Mouse (Mus musculus): ENCODE data around the gene Fign. TPM values are rescaled to one million over a fixed set of nuclear protein-coding genes. Genes with fewer than 3 reads are reported as not detected.

The Fign gene
- polyA plus RNA-seq, 1 experiment: not detected

DNA sequence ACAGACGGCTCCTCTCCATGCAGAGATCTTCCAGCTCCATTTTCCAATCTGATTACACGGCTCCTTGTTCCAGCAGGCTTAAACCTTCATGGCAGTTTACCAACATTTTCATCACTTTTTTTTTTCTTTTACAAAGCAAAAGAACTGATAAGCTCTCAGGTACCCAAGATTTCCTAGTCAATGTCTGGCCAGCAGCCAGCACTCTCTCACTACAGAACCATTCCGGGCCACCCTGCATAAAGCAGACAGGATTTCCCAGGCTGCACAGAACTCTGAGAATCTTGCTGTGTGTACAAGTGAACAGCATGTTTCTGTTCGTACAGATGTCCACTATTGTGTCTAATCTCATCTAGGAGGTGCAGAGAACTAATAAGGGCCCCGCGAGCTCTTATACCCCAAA lies 22.0 kb downstream of the Fign start:
- TF ChIP-seq GATA1 (IDR thresholded peaks at IDR 0.05; ENCODE audit: low read length): no peak

- TF ChIP-seq GATA1 (IDR thresholded peaks at IDR 0.05; ENCODE audit: low read length): no peak
Measured at GRCm38 (mm10) chr2:64074602-64075389, 23.0 kb downstream of the Fign start.

GRCm38 (mm10) chr2:64072158-64072557 lies 25.7 kb downstream of the Fign start:
- TF ChIP-seq GATA1 (IDR thresholded peaks at IDR 0.05; ENCODE audit: low read length): no peak

DNA sequence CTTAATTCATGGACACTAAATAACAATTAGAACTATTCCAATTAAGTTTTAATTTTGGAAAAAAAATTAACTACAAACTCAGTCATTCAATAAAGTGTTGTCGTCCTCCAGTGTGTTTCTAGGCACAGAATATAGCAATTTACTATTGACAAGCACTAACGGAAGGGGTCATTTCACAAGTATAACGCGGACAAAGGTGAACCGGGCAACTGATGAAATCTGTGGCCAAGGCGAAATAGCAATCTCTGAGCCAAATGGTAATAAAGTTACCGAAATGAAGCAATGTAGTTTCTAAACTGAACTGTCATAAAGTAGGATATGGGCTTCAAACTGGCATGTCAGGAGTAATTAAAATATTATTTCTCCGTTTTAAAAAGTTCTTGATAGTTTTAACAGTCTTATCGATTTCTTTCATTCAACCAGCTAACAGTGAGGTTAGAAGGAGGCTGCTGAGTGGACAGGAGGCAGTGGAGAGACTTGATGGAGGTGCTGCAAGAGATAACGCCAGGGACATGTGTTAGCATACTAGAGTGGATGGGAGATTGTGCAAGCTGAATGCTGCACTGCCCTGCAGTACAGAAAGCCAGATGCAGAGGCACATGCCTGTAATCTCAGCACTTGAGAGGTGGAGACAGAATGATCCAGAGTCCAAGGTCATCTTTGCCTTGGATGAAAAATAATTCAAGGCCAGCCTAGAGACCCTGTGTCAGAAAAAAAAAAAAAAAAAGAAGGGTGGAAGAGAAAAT lies 27.7 kb downstream of the Fign start:
- TF ChIP-seq GATA1 (IDR thresholded peaks at IDR 0.05; ENCODE audit: low read length): no peak

DNA sequence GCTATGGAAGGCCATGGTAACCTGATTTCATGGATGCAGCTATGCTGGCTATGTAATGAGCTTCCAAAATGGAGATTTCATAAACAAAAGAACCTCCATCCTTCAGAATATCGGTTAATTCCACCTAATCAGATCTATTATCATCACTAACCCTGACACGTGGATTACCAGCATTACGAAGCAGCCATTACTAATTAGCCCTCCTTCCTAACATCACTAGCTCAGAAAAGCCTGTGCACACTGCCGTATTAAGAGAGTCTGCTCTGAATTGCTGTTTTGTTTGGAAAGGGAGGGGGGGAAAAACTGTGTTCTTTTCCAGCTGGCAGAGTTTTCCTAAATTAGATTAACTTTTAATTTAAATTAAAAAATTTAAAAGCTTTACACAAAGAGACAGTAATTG lies 32.3 kb downstream of the Fign start:
- TF ChIP-seq GATA1 (IDR thresholded peaks at IDR 0.05; ENCODE audit: low read length): no peak

DNA sequence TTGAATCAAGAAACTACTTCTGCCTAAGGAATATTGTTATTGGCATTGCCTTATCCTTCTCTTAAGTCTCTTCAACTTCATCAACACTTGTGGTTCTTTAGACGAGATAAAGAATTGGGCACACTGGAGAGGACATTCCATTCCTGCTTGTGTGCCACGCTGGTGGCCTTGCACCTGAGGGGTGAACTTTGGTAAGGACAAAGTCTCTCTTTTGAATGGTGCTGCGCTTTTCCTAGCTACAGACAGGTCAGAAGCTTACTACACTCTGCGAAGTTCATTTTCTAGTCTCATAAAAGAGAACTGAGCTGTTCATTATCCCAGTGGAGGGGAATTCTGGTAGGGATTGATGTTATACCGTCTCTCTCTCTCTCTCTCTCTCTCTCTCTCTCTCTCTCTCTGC lies 38.4 kb downstream of the Fign start:
- TF ChIP-seq GATA1 (IDR thresholded peaks at IDR 0.05; ENCODE audit: low read length): no peak

DNA sequence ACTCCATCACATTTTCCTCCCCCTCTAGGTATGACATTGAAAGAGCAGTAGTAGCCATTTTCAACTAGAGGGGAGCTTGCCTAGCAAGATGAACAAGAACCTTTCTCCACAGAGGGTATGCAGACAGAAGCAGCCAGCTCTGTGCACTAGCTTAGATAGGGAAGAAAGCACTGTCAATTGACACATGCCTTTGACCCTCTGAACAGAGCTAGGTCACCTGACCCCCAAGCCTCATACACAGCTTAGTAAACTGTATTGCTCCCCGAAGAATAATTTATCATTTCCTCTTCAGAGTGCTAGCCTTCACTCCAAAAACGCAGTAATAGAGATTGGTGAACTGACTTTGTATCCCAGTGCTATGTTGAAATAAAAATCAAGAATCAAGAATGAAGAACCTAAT lies 49.7 kb downstream of the Fign start:
- no peak for TF ChIP-seq GATA1 (IDR thresholded peaks at IDR 0.05; ENCODE audit: low read length)

DNA sequence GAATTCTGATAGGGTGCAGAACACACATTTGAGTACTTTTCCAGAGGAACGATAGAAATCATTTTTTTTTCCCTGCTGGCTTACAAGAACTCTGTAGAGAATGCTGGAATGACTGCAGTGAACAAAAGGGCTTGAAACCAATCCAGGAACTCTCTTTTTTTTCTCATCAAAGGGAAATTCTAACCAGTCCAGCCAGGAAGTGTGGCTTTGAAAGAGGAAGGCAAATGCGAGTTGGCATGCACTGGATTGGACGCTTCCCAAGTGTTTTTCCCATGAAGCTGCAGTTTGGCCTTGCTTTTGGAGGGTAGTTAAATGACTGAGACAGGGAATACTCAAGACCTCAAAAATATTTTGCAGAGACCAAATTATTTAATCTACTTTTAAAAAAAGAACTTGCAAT lies 54.7 kb downstream of the Fign start:
- no peak for TF ChIP-seq GATA1 (IDR thresholded peaks at IDR 0.05; ENCODE audit: low read length)

GRCm38 (mm10) chr2:64035393-64035792 lies 62.4 kb downstream of the Fign start:
- TF ChIP-seq GATA1 (IDR thresholded peaks at IDR 0.05; ENCODE audit: low read length): no peak

DNA sequence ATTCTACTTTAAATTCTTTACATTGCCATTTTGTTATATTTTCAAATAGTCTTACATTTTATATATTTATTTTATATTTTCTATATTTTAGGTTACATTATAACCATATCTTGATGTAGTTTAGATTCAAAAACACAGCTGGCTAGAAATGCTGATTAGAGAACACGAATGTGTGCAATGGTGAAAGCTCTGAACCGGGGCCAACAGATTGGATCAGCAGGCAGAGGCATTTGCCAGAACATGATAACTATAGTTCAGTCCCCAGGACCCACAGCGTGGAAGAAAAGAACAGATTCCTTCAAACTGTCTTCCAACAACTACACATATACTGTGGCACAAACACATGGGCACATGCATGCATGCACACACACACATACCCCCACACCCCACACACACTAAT lies 64.0 kb downstream of the Fign start:
- TF ChIP-seq GATA1 (IDR thresholded peaks at IDR 0.05; ENCODE audit: low read length): no peak

DNA sequence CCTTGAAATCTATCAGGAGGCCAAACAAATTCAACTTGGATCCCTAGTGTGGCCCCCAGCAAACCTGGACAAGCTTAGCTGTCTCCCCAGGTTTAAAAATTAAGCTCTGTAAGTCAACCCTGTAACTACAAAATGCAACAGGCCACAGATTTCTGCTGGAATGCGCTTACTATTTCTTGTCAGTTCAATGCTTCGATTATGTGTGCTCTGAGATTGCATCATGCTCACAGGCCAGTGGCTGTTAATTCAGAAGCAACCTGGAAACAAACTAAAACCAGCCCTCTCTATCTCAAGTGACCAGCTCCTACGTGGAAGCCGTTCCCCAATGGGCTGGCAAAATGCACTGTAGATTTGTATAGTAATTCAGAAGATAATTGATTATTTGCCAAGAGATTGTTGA lies 71.9 kb downstream of the Fign start:
- TF ChIP-seq GATA1 (IDR thresholded peaks at IDR 0.05; ENCODE audit: low read length): no peak

DNA sequence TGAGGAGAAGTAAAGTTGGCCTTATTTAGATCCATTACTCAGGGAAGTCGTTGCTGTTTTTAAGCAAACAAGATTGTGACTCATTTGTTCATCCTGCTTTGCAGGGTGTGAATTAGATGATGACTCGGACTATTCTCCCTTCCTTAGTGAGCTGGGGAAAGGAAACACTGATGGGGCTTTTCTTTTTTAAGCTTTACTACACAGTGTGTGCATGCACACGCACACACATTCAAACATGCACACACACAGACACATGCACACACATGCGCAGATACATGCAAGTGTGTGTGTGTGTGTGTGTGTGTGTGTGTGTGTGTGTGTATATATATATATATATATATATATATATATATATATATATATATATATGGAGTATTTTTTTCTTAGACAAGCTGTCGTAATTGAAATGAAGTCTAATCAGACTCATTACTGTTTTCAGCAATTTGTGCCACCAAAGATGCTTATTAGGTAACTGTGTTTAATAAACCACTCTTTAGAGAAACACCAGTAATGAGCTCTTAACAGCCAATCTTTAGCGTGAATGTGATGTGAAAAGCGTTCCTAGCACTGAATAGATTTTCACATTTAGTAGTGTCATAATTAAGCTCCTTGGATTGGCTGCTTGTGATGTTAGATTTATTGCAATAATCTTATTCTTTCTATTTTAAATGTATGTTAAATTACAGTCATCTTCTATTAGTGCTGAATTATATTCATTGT lies 103.4 kb downstream of the Fign start:
- no peak for TF ChIP-seq GATA1 (IDR thresholded peaks at IDR 0.05; ENCODE audit: low read length)

DNA sequence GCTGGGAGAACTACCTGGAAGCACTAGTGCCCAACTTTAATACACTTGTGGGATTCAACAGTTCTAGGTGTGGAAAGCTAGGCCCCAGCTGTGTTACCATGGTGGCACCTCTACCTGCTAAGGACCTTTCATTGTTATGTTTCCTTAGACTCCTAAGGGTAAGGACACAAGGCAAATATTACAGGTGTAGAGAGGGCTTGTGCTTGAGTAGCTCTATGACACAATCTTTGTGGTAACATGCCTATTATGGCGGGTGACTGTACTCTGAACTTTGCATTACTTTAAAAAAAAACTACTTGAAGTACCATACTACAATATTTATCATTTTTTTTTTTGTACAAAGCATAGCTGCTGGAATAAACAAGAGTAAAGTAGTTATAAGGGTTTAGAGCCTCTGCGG lies 112.4 kb downstream of the Fign start:
- TF ChIP-seq GATA1 (IDR thresholded peaks at IDR 0.05; ENCODE audit: low read length): no peak

- TF ChIP-seq GATA1 (IDR thresholded peaks at IDR 0.05; ENCODE audit: low read length): no peak
Measured at GRCm38 (mm10) chr2:63982351-63982751, 115.5 kb downstream of the Fign start.

DNA sequence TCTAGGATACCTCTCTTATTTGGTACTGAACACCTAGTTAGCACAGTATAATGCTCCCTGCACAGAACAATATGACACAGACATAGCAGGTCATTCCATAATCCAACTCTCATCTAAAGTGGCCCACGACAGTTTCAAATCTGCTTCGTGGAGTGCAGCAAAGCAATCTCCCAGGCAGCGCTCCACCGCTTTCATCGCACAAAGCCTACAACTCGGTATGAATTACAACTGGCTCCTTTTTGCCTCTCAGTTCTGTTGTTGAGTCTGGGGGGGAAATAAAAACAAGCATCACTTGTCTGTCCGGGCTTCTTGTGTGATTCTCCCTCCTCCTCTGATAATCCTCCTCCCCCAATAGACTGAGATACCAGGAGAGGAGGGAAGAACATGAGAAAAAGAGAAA lies 116.4 kb downstream of the Fign start:
- TF ChIP-seq GATA1 (IDR thresholded peaks at IDR 0.05; ENCODE audit: low read length): no peak

DNA sequence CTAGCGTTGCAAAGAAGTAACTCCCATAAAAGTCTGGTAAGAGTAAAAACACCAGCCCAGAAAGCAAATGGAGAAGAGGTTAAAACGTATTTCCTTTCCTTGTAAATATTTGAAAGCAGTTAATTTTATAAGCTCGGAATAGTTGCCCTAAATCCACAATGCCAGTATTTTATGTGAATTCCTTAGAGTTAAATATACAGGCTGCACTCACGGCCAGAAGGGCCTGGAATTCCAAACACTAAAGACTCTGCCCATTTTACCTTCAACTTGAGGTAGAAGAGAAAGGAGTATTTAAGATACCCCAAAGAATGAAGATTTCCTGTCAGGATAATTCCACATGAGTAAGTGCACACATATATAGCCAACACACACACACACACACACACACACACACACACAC lies 128.2 kb downstream of the Fign start:
- TF ChIP-seq GATA1 (IDR thresholded peaks at IDR 0.05; ENCODE audit: low read length): no peak
